Mouse (Mus musculus) neural tube, embryonic 14.5 days (tissue): Measurements from ENCODE around the gene Slc1a2. TPM values are rescaled to one million over a fixed set of nuclear protein-coding genes. Genes with fewer than 3 reads are reported as not detected.

Experiments
- ATAC-seq: fragments of 200-750 bp; cut with Nextera tagmentation; 2 replicates; pipeline ENCODE4 v1.8.0; 2017; ENCODE audit warnings: low read depth, mild to moderate bottlenecking, moderate TSS enrichment, moderate library complexity
- H3K27ac ChIP-seq: fragments of 300-500 bp; sonication (generic); 2 replicates; pipeline ENCODE4 v1.5.1; 2014; ENCODE audit warnings: low read depth, mild to moderate bottlenecking, control low read depth, low read length, moderate library complexity, mixed read lengths
- H3K27me3 ChIP-seq: fragments of 300-500 bp; sonication (generic); 2 replicates; pipeline ENCODE4 v1.6.1; 2014; ENCODE audit warnings: low read length; ENCODE audit not compliant: control insufficient read depth, insufficient read depth
- H3K36me3 ChIP-seq: fragments of 300-500 bp; sonication (generic); 2 replicates; pipeline ENCODE4 v1.6.1; 2014; ENCODE audit warnings: low read length, mixed read lengths; ENCODE audit not compliant: control insufficient read depth, insufficient read depth
- H3K4me1 ChIP-seq: fragments of 300-500 bp; sonication (generic); 2 replicates; pipeline ENCODE4 v1.6.1; 2014; ENCODE audit warnings: low read length; ENCODE audit not compliant: control insufficient read depth, insufficient read depth
- H3K4me2 ChIP-seq: fragments of 300-500 bp; sonication (generic); 2 replicates; pipeline ENCODE4 v1.6.1; 2014; ENCODE audit warnings: mild to moderate bottlenecking, low read depth, low read length, control low read depth
- H3K4me3 ChIP-seq: fragments of 300-500 bp; sonication (generic); 2 replicates; pipeline ENCODE4 v1.5.1; 2014; ENCODE audit warnings: low read depth, low read length, control low read depth, mixed read lengths
- H3K9ac ChIP-seq: fragments of 300-500 bp; sonication (generic); replicated peaks from 2 replicates; pipeline ENCODE4 v1.6.1; 2014; ENCODE audit warnings: low read depth, mild to moderate bottlenecking, control low read depth, low read length, mixed read lengths
- H3K9me3 ChIP-seq: fragments of 300-500 bp; sonication (generic); 2 replicates; pipeline ENCODE4 v1.6.1; 2016; ENCODE audit warnings: low read length; ENCODE audit not compliant: control insufficient read depth
- WGBS: fragments of 180-500 bp; shearing (Covaris S2); extraction: QIAGEN DNeasy Blood & Tissue Kit; methylation state at CpG from one replicate; pipeline ENCODE4 v1.1.7; 2014; 5-methylcytosine and 5-hydroxymethylcytosine counted together
- polyA plus RNA-seq: library from polyadenylated mRNA; unstranded; fragments of >200 nt; fragmentation: Nextera tagmentation; extraction: Ambion mirVana; gene quantifications from 2 replicates; pipeline ENCODE4 v1.2.1, GENCODE M21; 2014

Gene Slc1a2
- polyA plus RNA-seq, 1 experiment from 2014 or later, result 40.8 TPM

DNA sequence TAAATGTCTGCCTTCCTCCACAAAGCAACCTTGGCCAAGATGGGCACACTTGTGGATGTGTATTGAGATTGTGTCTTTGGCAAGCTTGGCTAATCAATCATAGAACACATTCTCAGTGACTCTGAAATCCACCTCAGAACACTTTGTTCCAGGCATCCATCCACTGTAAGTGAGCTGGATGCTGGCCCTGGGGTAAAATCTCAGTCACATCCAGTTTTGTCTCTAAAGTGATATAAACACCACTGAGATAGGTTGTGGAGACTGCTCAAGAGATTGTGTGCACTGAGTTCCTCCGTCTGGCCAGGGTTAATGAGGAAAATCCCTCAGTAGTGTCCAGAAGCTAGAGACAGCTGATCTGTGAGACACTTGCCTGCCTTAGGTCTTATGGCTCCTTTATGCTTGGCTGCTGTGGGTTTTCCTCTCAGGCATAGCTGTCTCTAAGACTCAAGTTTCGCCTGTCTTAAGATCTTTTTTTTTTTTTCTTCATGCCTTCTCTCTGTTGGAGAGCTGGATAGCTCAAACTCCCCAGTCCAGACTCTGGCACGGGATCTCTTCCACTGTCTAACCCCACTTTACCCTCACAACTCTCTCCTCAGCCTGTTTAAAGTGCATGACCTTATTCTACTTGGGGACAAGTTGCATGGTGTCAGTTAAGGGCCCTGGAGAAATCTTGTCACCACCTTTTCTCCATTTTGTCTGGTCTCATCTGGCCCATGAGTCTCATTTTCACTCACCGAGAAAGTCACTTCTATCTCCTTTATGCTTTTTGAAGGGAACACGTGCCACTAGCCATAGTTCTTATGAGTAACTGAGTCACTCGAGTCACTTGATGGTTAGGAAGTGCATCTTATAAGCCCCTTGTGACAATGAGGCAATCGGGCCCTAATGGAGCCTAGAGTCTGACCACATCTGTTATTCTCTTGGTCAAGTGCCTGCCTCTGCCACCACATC lies 54.5 kb downstream of the Slc1a2 start:
- ATAC-seq, result no peak
- WGBS, result 81% methylated on average over 7 of the region's 7 CpGs
- H3K9ac ChIP-seq, result no peak overlapping the region
- H3K36me3 ChIP-seq, result no peaks in the 10 kb centered on the region
- H3K4me3 ChIP-seq, result no peak overlapping the region
- no peaks in the 10 kb centered on the region for H3K9me3 ChIP-seq
- no peaks in the 10 kb centered on the region for H3K4me1 ChIP-seq
- H3K27ac ChIP-seq, result no peak overlapping the region
- no peak overlapping the region for H3K4me2 ChIP-seq
- no peaks in the 10 kb centered on the region for H3K27me3 ChIP-seq

DNA sequence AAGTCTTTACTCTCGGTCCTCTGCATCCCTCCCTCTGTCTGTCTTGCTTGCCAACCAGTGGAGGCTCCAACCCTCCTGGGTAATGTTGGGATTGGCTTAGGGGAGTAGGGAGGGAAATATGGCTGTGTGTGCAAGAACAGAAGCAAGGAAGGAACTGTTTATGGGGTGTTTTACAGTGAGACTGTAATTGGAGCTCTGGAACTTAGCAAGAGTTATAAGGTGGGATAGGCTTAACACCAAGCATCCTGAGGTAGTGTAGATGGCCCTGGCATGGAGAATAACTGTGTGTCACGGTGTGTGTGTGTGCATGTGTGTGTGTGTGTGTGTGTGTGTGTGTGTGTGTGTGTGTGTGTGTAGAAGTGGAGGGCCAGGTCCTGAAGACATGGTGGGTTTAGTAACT lies 55.9 kb downstream of the Slc1a2 start:
- H3K4me3 ChIP-seq, result no peak overlapping the region
- no peak overlapping the region for H3K27ac ChIP-seq
- ATAC-seq, result no peak
- no peaks in the 10 kb centered on the region for H3K36me3 ChIP-seq
- no peak overlapping the region for H3K9ac ChIP-seq
- no peak overlapping the region for H3K4me2 ChIP-seq
- WGBS, result 77% methylated on average over 2 of the region's 2 CpGs
- H3K4me1 ChIP-seq, result no peaks in the 10 kb centered on the region
- no peaks in the 10 kb centered on the region for H3K27me3 ChIP-seq
- no peaks in the 10 kb centered on the region for H3K9me3 ChIP-seq

DNA sequence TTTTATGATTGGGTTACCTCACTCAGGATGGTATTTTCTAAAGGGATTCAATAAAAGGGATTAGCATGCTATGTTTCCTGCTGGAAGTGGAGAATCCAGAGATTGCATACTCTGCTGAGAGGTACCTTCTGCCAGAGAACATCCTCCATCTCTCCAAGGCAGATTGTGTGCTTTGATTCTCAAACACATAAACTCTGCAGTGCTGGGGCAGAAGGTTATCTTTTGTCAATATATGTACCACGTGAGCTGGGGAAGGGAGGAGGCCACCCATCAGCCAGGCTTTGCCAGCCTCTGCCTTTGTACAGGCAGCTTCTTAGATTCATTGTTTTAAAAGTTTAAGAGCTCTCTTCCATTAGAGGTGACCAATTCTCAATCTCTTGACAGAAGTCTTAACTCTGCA lies 57.3 kb downstream of the Slc1a2 start:
- Histone ChIP-seq H3K4me2 (no peak overlapping the region), H3K9me3 (no peaks in the 10 kb centered on the region), H3K27ac (no peak overlapping the region), H3K36me3 (no peaks in the 10 kb centered on the region), H3K4me3 (no peak overlapping the region), H3K27me3 (no peaks in the 10 kb centered on the region), H3K4me1 (no peaks in the 10 kb centered on the region), H3K9ac (no peak overlapping the region)
- WGBS, result 35% methylated on average over 1 of the region's 1 CpGs
- no peak for ATAC-seq

DNA sequence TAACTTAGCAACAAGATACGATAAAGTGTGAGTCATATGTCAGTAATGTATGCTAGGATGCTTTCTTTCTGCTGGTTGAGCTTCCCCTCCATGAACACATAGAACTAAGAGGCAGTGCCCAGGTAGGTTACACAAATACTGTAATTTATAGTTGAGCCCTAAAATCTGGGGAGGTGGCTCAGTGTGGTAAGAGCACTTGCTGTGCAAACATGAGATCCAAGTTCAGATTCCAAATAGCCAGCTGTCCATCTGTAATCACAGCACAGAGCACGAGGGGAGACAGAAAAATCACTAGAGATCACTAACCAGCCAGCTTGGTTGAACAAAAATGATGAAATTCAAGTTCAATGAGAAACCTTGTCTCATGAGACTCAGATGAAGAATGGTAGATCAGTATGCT lies 63.4 kb downstream of the Slc1a2 start:
- Histone ChIP-seq H3K4me3 (no peak overlapping the region), H3K36me3 (no peaks in the 10 kb centered on the region), H3K9ac (no peak overlapping the region), H3K4me1 (no peaks in the 10 kb centered on the region), H3K4me2 (no peak overlapping the region), H3K27me3 (no peaks in the 10 kb centered on the region), H3K27ac (no peak overlapping the region), H3K9me3 (no peaks in the 10 kb centered on the region)
- ATAC-seq, result no peak
- 79% methylated on average over 2 of the region's 2 CpGs for WGBS

DNA sequence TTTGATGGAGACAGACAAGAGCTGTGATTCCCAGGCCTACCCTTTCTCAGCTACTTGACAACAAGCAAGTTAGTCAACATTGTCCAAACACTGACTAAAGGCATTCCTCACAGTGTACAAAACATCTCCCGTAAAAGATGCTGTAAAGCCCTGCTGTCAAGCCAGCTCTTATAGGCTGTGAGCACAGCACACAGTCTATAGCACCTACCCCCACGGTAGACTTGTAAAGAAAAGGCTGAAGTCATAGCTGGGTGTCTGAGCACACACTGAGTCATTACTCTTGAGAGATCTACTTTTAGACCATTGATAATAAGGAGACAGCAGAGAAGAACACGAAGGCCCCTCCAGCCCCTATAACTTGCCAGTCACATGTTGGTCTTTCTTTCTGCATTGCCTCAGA lies 66.6 kb downstream of the Slc1a2 start:
- H3K9ac ChIP-seq, result no peak overlapping the region
- WGBS, result 66% methylated on average over 3 of the region's 3 CpGs
- no peak for ATAC-seq

DNA sequence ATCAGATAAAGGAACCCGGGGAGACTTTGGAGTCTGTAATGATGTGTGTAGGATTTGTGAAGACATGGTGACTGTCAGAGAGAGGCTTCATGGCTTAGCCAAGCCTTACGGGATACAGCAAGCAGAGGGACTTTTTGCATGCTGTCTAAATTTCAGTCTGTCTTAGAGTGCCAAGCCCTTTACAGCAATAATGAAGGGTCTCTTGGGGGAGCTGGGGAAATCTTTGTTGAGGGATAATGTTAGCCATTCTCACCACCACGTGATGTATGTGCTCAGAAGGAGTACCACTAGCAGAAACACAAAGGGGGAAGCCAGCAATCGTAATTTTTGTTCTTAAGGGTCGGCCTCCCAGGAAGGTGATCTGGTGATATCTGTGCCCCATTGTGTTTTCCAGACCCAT lies 71.9 kb downstream of the Slc1a2 start:
- Histone ChIP-seq H3K27ac (no peak overlapping the region), H3K9me3 (no peaks in the 10 kb centered on the region), H3K4me2 (no peak overlapping the region), H3K4me1 (peaks cover 11% of the 10 kb centered on the region; the same call in 1 of the 2 replicates), H3K9ac (no peak overlapping the region), H3K36me3 (no peaks in the 10 kb centered on the region), H3K4me3 (no peak overlapping the region), H3K27me3 (no peaks in the 10 kb centered on the region)
- WGBS, result 38% methylated on average over 5 of the region's 5 CpGs
- ATAC-seq, result no peak

More for the DNA sequence above, 66.6 kb downstream of the Slc1a2 start:
- 0 out of 2 replicates have a peak, but pooled peaks cover under 1% of the 10 kb centered on the region for H3K4me1 ChIP-seq
- no peak overlapping the region for H3K27ac ChIP-seq
- no peak overlapping the region for H3K4me2 ChIP-seq
- no peaks in the 10 kb centered on the region for H3K27me3 ChIP-seq
- no peak overlapping the region for H3K4me3 ChIP-seq
- no peaks in the 10 kb centered on the region for H3K36me3 ChIP-seq
- H3K9me3 ChIP-seq, result no peaks in the 10 kb centered on the region

DNA sequence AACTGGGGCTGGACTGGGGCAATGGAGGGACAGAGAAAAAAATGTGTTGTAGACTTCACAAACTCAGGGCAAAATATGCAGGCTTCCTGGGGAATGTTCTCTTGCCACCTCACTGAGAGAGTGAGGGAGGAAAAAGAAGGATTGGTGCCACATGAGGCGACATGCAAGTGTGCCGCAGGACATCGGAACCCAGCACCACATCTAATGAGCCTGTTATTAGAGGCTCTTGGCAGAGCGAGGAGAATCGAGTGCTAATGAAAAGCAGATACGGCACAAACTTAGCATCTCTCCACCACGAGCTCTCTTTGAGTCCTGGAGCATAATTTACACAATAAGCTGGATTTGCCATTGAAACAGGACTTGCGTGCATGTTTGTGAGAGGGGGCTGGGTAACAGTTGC lies 72.3 kb downstream of the Slc1a2 start:
- no peaks in the 10 kb centered on the region for H3K9me3 ChIP-seq
- H3K9ac ChIP-seq, result 0 out of 2 replicates have a peak overlapping the region, but pooled peaks have one; percentile 22
- H3K27me3 ChIP-seq, result no peaks in the 10 kb centered on the region
- H3K27ac ChIP-seq, result no peak overlapping the region
- H3K4me2 ChIP-seq, result no peak overlapping the region
- peaks cover 11% of the 10 kb centered on the region; the same call in 1 of the 2 replicates for H3K4me1 ChIP-seq
- H3K36me3 ChIP-seq, result no peaks in the 10 kb centered on the region
- 41% methylated on average over 8 of the region's 8 CpGs for WGBS
- no peak overlapping the region for H3K4me3 ChIP-seq
- no peak for ATAC-seq

DNA sequence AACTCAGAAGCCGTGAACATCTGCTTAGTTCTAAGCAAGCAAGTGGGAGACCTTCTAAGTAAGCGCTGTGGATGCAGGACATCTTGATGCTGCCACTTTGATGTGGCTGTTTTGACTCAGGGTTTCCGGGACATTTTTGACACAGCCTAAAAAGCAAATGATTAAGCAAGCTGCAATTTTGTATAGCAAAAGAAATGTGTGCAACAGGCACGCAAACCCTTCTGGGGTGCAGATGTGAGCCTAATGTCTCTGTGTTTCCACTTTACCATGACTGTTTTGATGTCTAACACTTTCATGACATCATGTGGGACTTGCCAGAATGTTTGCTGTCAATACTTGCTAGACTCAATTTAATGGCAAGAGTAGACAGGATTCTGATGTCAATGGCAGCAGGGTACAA lies 74.7 kb downstream of the Slc1a2 start:
- 91% methylated on average over 4 of the region's 4 CpGs for WGBS
- Histone ChIP-seq H3K4me2 (no peak overlapping the region), H3K27me3 (no peaks in the 10 kb centered on the region), H3K27ac (no peak overlapping the region), H3K36me3 (no peaks in the 10 kb centered on the region), H3K4me3 (no peak overlapping the region), H3K4me1 (peaks cover 11% of the 10 kb centered on the region; the same call in 1 of the 2 replicates), H3K9me3 (no peaks in the 10 kb centered on the region), H3K9ac (no peak overlapping the region)
- no peak for ATAC-seq

DNA sequence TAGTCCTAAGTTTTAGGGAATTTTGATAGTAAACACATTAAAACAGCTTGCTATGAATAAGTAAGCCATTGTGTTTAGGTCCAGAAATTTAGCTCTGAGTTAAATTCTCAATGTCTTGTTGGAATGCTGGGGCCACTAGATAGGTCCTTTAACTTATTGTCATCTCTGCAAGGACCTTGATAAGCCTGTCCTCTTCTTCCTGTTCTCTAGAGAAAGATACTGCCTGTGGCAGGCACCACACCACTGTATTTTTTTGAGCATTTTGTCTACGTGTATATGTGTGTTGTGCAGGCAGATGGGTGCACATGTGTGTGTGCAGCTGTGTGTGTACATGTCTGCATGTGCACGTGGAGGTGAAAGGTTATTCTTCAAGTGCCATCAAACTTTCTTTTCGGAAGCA lies 75.6 kb downstream of the Slc1a2 start:
- ATAC-seq, result no peak
- WGBS, result 84% methylated on average over 3 of the region's 3 CpGs
- Histone ChIP-seq H3K4me1 (peaks cover 11% of the 10 kb centered on the region; the same call in 1 of the 2 replicates), H3K27me3 (no peaks in the 10 kb centered on the region), H3K9me3 (no peaks in the 10 kb centered on the region), H3K4me3 (no peak overlapping the region), H3K9ac (no peak overlapping the region), H3K36me3 (no peaks in the 10 kb centered on the region), H3K27ac (no peak overlapping the region), H3K4me2 (no peak overlapping the region)
